ENCODE assay signal across 11 mouse cellular contexts in the genomic region with DNA sequence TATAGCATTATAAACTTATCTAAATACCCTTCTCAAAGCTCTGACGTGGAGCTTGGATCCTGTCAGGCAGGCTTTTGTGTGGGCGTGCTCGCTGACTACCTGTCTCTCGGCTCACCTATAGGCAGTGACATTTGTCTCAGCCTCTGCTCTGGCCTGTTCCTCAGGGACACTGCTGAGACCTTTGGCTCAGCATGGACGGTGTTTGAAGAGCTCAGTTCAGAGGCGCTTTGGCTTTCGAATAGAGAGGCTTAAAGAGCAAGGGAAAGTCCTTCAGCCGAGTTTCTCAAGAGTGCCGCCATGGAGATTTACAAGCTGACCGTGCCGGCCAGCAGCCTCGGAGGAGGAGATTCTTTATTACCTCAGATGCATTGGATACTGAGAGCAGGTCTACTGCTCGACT.
DNase-seq lines count a peak whose midpoint lies in the region; ATAC-seq and TF ChIP-seq lines count a peak whose summit lies in the region.
"Had no signal": no experiment of that assay in that cellular context is flagged by ENCODE, and none has a peak within 500 bp of the region (broad histone marks: within the 10 kb centered on the region; RNA-seq: fewer than 3 reads in every experiment).

No protein-coding gene starts in this region.

- TF ChIP-seq CTCF in heart, postnatal 0 days (IDR thresholded peaks at IDR 0.05; ENCODE audit: low read depth), result no peak

- H3K9me3 ChIP-seq in heart, postnatal 0 days (replicated peaks; ENCODE audit: control insufficient read depth, low read length), result no peaks in the 10 kb centered on the region
- H3K9me3 ChIP-seq in limb, embryonic 13.5 days, result no peaks in the 10 kb centered on the region

- peak overlapping the region; percentile 33; the same call in 1 of the 2 replicates for H3K4me2 ChIP-seq in heart, postnatal 0 days (ENCODE audit: low read depth, low read length)
- H3K4me2 ChIP-seq in limb, embryonic 13.5 days (replicated peaks), result peak overlapping the region; percentile 37; the same call in 1 of the 2 replicates

- peaks cover 6% of the 10 kb centered on the region; the same call in 1 of the 2 replicates for H3K36me3 ChIP-seq in heart, postnatal 0 days (replicated peaks; ENCODE audit: control insufficient read depth, insufficient read depth, low read length)
- H3K36me3 ChIP-seq in limb, embryonic 13.5 days, result peaks cover 34% of the 10 kb centered on the region

- DNase-seq in adrenal gland, adult 2 months, result peak; percentile 73
- DNase-seq in adrenal gland, postnatal 4 days (ENCODE audit: low spot score in 2 of 2), result no peak
- DNase-seq in heart, postnatal 0 days (ENCODE audit: low spot score), result no peak
- DNase-seq in heart, adult 8-10 months (ENCODE audit: low spot score), result no peak
- DNase-seq in embryo, embryonic 11 days, result peak; percentile 37
- DNase-seq in right cerebral cortex, postnatal 36 days (ENCODE audit: low spot score in 2 of 2), result no peak
- DNase-seq in testis, postnatal 14 days (ENCODE audit: low spot score), result no peak
- DNase-seq: right cerebral cortex, adult 18-20 months had no signal

- H3K4me1 ChIP-seq in heart, postnatal 0 days (ENCODE audit: control insufficient read depth, insufficient read depth), result peaks cover 8% of the 10 kb centered on the region; the same call in 1 of the 2 replicates
- peaks cover 17% of the 10 kb centered on the region for H3K4me1 ChIP-seq in limb, embryonic 13.5 days

- no peaks in the 10 kb centered on the region for H3K27me3 ChIP-seq in heart, postnatal 0 days (ENCODE audit: control insufficient read depth, insufficient read depth, low read length)
- H3K27me3 ChIP-seq in limb, embryonic 13.5 days, result no peaks in the 10 kb centered on the region

- no peak overlapping the region for H3K4me3 ChIP-seq in heart, postnatal 0 days (ENCODE audit: low read depth, low read length)
- no peak overlapping the region for H3K4me3 ChIP-seq in limb, embryonic 13.5 days
- H3K4me3 ChIP-seq: myocyte had no signal

- TF ChIP-seq EP300 in heart, postnatal 0 days (IDR thresholded peaks at IDR 0.05; ENCODE audit: low read depth), result no peak

- no peak for ATAC-seq in heart, postnatal 0 days (ENCODE audit: insufficient read depth, low read depth)
- ATAC-seq in limb, embryonic 13.5 days (ENCODE audit: low FRiP score, low read depth), result no peak

- 55% methylated on average over 13 of the region's 13 CpGs for WGBS in heart, postnatal 0 days
- 35% methylated on average over 13 of the region's 13 CpGs for WGBS in limb, embryonic 13.5 days

- H3K9ac ChIP-seq in heart, postnatal 0 days (replicated peaks; ENCODE audit: low read depth, low read length), result 0 out of 2 replicates have a peak overlapping the region, but pooled peaks have one; percentile 26
- H3K9ac ChIP-seq in limb, embryonic 13.5 days, result no peak overlapping the region
- H3K9ac ChIP-seq: liver, embryonic 14.5 days had no signal

- H3K27ac ChIP-seq in heart, postnatal 0 days (ENCODE audit: low read depth), result peak overlapping the region; percentile 52
- H3K27ac ChIP-seq in limb, embryonic 13.5 days, result peak overlapping the region; percentile 33; the same call in 1 of the 2 replicates
- H3K27ac ChIP-seq: liver, embryonic 14.5 days had no signal

Comparison
In these comparisons a context has a peak if more than half of its experiments do, and no peak if none do; other contexts are left out.
1. DNase-seq: peak in adrenal gland, adult 2 months (single experiment) and embryo, embryonic 11 days (single experiment); none in adrenal gland, postnatal 4 days (0 of 2), heart, postnatal 0 days (single experiment), heart, adult 8-10 months (single experiment), right cerebral cortex, postnatal 36 days (0 of 2) and testis, postnatal 14 days (single experiment).